Mouse (Mus musculus) fibroblast of lung, adult 2 months (primary cell): ENCODE results near the gene Map3k1.

Experiments
- DNase-seq: peaks from one replicate; pipeline ENCODE4 v3.0.0-alpha.2; 2011; ENCODE audit warnings: low read depth

Map3k1 gene

DNA sequence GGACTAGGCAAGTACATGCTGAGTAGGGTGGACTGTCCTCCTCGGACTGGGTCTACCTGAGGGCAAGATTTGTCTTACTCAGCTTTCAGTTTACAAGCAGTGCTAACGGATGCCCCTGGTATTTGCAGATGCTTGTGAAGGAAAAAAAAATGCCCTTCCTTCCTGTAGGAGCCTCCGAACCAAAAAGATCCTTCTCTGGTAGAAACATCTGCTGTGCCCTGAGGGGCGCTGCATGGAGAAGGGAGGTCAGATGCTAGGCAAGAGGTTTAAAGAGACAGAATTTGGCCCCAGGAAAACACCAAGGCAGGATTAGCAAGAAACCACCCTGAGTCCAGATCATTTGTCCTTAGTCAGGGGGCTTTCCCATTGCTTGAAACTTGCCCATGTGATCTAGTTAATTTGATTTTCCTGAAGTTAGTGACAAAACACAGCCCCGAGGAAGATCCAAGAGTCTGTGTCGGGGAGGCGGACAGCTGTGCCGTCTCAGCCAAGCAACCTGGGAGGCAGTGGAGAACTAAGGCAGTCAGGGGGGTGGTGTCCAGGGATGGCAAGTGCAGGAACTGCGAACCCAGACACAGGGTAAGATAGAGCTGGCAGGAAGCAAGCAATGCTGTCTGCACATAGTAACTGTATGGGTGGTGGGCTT is 19.2 kb downstream of the Map3k1 start:
- no peak for DNase-seq

DNA sequence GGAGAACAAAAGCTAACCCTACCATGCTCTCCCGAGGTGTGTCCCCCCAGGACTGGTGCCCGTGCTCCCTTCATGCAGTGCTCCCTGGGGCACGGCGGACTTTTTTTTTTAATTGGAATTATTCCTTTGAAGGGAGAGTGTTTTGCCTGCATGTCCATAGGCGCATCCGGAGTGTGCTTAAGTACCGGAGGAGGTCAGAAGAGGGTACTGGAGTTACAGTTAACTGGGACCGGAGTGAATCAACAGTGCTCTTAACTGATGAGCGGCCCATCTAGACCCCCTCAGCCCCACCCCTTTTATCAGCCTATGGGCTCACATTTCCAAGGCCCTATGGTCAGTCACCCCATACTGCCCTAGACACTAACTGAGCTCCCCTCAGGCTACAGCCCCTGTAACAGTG is 19.9 kb downstream of the Map3k1 start:
- DNase-seq = no peak

DNA sequence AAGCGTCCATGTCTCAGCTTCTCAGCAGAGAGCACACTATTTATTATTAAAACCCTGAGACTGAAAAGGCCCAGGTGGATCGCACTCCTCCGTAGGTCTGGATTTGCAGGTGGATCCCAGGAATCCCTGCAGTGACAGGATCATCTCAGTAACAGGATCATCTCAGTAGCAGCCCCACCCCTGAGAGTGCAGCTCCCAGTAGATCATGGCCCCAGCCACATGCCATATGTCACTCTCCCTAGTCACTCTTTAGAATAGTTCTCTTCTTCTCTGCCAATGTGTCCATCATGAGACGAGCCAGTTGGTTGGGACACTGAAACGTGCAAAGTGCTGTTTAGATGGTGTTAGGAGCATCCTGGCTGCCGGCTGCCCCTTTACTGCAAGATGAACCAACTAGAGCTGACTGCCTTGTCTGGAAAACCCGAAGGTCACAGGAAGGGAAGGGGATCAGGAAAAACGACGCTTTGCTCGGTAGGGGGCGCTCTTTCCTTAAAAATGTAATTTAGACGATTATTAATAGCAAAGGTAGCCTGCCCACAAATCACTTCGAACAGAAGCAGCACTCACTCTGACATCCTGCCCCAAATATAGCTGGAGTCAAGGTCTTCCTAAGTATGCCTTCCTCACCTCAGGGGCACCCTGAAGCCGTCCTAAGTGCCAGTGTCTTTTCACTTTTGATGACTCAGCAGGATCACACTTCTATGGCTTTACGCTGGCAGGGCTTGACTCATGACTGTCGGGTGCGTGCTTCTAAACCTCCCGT is 20.8 kb downstream of the Map3k1 start:
- no peak for DNase-seq

DNA sequence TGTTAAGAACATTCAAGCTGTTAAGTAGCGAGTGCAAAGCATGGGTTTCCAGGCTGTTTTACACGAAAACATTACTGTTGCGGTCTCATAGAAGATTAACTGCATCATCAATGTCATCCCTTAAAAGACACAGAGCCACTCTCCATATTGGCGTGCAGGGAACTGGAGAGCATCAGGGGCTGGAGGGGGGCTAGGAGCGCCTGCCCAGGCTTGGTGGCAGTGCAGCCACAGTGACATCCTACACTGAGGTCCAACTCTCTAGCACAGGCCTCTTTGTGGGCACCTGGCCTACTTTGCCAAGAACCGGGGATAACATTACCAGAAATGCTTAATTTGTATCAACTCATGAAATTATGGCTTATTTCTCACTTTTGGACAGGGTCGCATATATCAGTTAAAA is 22.2 kb downstream of the Map3k1 start:
- DNase-seq = no peak

DNA sequence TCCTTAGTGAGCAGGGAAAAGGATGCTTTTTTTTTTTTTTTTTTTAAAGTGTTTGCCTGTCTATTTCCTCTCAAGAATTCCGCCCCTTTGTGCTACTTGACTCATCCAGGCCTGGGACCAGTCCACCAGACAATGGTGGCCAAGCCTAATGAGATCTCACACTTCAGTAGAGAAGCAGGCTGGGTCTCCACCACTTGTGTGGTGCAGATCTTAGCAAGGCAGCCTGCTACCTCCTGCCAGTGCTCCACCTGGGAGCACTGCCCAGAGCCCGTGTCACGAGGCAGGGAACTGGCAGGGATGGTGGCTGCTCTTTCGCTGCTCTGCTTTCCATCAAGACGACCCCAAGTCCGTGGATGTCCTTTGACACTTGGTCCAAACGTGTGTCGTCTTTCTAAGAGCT is 25.3 kb downstream of the Map3k1 start:
- no peak for DNase-seq

DNA sequence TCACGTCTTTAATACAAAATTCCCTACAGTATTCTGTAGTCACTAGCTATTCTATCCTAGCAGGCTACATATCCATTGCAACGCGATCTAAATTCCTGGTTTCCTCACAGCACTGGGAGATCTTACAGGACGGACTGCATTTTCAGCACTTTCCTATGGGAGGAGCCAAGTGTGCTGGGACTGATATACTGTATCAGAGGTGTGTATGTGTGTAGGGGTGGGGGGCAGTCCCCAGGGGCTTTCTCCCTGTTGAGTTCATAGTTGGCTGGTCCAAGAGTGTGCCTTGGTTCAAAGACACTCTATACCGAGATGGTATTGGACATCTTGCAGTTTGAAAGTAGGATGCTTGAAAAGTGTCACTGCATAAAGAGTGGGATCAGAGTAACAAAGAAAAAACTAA is 29.3 kb downstream of the Map3k1 start:
- no peak for DNase-seq

DNA sequence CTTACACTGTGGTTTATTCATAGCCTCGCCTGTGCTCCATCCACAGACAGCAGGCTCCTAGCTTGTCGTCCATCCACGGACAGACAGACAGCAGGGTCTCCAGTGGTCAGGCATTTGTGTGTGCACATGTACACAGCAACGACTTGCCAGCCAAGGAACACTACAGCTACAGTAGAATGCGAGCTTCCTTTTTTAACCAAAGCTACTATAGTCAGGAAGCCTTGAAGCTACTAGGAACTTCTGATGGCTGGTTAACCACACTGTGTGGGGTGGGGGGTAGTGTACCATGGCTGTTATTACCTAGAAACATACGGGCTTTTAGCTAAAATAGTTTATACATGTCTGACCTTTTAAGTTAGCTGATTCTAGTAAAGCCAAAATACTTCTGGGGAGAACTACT is 30.2 kb downstream of the Map3k1 start:
- DNase-seq = no peak

DNA sequence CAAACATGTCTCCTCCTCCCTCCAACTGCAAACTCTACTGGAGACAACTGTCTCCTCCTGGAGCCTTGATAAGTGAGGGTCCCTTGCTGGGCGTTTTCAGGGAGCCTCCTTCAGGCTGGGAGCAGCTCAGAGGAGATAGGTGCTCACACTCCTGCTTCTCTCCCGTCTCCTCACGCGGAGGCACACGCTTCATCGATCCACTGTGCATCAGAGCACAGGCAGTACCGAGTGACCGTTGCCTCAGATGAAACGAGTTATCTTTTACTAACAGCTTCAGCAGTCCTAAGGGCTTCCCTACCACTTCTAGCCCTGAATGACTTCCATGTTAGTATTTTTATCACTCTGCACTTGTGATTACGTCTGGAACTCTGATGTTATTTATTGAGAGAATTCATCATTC is 30.9 kb downstream of the Map3k1 start:
- DNase-seq = no peak

DNA sequence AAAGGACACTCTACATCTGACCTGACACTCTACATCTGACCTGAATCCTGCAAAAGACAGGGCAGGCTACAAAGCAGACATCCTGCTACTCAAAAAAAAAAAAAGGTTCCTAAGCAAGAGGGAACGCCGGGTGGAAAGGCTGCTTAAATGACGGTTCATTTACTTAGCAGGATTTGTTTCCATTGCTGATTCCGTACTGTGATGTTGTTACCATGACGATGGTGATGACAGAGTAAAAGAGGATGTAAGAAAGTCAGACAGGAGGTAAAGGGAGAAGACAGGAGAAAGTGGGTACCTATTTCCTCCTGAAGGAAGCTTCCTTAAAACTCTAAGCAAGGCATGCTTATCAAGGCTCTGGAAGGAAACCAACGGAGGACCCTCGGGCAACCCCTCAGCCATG is 31.6 kb downstream of the Map3k1 start:
- DNase-seq = no peak

DNA sequence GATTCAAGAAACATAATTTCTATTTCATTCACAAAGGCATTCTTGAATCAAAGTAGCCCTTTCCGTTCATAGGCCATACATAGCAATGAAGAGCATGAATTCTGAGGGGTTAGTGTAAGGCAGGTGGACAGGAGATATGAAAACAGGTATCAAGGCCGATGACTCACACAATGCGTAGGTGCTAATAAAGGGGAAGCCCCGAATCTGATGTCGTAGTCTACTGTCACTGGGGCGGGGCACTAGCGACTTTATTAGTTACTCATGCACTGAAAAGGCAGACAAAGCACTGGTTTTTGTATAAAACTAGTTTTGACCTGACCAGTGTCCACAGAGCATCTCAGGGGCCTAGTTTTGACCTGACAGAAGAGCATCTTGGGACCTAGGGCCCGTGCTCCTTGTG is 36.7 kb downstream of the Map3k1 start:
- DNase-seq = no peak

DNA sequence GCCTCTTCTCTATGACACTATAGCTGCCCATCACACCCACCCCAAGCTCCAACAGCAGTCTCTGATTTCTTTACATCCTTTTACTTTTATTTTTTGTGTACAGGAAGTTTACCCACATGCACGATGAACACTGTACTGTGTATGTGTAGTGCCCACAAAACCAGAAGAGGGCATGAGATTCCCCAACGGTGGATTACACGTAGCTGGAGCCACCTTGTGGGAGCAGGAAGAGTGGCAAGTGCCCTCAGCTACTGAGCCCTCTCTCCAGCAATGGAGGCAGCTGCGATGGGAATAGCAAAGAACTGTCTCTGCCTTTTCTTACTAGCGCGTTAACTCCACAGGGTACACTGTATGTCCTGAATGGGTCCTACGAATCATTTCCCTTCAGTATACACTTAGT is 37.6 kb downstream of the Map3k1 start:
- DNase-seq = peak; percentile 43

DNA sequence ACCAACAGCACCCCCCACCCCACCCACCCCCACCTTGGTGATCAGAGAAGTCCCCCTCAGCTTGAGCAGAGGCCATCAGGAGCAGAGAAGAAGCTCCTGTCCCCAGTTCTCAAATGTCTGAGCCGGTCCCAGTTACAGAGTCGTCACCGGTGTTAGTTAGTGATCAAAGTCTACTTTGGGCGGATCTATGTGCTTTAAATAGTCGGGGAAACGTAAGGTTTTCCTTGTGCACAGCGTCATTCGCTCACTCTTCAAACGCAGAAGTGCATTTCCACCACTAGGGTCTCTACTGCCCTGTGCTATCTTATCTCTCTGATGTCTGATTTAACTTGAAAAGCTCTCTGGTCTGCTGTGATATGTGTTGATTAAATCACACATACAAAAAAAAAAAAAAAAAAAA is 38.0 kb downstream of the Map3k1 start:
- DNase-seq = no peak

DNA sequence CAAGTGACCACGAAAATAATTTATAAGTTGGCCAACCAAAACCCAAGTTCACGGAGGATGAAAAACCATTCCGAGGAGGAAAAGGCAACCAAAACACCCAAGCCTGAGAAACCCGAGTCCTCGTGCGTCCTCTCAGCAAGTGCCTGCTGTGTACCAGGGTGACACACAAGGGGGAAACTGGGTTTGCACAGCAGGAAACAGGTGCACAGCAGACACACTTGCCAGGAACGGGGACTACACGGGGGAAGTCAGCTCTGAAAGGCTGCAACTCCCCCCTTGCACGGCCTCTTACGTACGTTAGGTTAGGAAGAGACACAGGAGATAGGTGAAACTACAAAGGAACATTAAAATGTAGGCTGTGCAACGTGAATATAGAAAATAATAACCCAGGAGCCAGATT is 46.3 kb downstream of the Map3k1 start:
- no peak for DNase-seq

DNA sequence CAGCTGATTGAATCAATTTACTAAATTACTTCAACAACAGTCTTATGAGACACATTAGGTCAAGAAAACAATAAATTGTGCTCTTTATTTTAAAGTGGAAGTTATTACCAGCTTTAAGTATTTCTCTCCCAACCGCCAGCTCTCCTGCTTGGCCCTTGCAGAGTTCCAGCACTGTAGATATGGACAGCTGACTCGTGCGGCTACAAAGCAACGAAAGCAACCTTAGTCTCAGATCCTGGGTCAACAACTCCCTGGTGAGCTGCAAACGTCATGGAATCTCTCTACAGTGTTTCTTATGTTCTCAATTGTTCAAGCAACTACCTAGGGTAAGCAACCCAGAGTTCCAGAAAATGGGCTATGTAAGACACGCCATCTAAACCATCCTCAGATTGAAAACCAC is 51.8 kb downstream of the Map3k1 start:
- DNase-seq = no peak

DNA sequence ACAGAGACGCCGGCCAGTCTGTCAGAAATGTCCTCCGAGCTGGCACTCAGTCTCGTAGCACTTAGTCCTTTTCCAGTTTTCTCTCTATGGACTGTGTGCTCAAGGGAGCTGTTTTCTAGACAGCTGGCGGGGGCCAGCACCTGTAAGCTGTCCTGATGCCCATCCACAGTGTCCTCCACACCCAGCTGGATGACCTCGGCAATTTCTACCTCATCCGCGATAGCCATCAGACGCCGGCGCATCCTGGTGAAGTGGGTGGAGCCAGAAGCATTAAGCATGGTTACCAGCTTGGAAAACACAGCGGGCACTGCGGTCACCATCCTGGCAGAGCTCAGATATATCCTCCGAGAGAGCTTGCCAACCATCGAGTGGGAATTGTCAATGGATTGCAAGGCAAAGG is 52.9 kb downstream of the Map3k1 start:
- no peak for DNase-seq

DNA sequence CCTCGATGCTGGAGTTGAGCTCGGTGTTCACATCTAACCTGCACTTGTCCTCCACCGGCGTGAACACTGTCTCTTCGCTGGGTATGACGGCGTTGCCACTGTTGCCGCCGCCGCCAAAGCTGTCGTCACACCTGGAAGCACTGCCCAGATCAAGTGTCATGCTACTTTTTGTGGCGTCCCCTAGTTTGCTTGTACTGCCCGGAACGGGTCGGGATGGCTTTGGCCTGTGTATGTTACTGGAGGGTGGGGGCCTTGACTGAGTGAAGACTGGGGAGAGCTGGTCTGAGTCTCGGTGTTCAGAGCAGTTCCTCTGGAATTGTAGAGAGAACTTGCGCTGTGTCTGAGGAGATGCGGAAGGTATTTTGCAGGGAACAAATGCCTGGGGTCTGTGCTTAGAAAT is 53.4 kb downstream of the Map3k1 start:
- no peak for DNase-seq

DNA sequence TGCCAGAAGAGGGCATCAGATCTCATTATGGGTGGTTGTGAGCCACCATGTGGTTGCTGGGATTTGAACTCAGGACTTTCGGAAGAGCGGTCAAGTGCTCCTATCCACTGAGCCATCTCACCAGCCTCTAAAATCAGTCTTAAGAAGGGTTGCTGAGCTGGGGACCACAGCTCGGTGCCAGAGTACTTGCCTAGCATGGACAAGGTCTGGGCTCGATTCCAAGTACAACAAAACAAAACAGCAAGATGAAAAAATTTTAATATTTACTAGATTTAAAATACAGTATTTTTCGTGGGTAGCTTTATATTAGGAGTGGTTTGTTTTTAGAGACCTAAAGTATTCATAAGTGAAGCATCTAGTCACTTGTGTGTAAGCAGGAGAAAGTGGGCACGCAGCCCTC is 55.5 kb downstream of the Map3k1 start:
- DNase-seq = no peak

DNA sequence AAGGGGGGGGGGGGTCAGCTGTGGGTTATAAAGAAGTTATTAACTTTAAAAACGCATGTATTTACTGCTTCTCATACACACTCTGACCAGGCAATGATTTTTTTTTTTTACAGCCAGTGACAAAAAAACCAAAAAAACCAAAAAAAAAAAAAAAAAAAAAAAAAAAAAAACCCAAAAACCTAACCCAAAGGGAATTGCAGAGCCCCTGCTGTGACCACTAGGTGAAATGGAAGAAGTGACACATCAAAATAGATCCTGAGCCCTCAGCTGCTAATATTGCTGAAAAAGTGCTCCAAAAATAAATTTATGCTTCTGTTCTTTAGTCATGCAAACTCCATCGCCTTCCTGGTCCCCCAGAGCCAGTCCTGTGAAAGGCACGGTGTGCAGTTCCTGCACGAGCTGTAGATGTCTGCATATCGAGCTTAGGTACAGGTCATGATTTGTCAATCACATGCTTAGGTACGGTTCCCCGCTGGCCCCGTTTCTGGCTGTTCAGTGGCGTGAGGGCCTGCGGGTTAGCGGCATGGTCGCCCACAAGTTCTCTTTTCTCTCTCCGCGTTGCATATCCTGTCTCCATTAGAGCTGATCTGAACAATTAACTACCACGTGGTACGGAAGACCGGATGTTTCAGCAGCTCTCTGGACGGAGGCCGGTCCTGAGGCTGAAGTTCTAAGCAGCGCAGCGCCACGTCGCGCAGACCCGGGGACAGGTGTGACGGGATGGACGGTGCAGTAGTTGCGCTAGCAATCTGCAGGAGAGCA is 60.3 kb downstream of the Map3k1 start:
- no peak for DNase-seq

DNA sequence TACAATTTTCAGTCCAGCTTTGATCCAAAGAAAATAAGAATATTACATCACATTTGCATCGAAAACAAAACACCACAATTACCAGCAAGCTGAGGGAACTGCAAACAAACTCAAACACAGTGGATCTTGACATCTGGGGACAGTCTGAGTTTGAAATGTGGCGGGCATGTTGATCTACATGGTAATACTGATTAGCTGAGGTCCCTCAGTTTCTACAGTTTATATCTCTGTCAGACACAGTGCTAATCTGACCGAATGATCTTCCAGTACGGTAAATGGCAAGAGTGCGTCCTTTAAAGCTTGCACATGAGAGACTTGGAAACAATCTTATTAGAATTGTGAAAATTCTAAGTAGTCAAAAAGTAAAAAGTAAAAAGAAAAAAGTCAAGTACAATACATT is 62.0 kb downstream of the Map3k1 start:
- no peak for DNase-seq

DNA sequence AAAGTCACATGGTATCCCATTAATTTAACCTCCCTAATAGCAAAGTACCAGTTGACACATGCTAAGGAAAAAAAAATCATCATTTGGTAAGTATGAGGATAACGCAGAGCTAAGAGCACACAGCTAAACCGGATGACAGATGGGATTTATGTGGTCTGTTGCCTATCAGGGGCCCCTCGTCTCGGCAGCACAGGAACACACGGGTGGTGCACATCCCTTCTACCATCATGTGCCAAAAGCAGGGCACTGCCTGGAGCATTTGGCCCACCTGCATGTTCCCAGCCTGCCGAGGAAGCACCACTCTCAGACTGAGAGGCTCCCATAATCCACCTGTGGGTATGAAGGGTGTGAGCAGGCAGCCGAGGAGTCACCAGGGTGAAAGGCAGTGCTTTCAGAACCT is 63.6 kb downstream of the Map3k1 start:
- DNase-seq = no peak

DNA sequence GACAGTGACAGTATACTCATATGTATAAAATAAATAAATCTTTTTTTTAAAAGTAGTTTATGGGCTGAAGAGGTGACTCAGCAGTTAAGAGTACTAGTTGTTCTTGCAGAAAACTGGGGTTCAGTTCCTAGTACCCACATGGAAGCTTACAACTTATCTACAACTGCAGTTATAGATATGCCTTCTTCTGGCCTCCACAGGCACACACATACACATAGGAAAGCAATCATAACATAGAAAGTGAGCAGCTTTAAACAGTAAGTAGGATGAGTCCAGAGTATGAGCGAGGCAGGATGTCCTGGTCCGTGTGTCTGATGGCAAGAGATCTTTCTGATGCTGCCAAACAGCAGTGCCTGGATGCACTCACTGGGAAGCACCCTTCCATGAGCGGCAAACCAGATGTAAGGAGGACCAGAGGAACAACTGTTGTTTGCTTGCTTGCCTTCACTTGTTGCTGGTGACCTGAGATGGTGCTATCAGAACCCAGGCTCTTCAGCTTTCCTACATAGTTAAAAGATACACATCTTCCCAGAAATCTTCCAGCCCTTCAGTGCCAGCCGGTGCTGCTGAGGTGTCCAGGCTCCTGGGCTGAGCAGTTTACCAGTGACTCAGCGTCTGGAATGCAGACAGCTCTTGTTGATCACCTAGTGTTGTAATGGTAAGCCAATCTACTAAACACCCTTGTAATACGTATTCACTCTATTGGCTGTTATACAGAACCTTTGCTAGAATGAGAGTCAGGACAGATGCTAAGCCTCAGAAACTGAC is 64.4 kb downstream of the Map3k1 start:
- DNase-seq = no peak

DNA sequence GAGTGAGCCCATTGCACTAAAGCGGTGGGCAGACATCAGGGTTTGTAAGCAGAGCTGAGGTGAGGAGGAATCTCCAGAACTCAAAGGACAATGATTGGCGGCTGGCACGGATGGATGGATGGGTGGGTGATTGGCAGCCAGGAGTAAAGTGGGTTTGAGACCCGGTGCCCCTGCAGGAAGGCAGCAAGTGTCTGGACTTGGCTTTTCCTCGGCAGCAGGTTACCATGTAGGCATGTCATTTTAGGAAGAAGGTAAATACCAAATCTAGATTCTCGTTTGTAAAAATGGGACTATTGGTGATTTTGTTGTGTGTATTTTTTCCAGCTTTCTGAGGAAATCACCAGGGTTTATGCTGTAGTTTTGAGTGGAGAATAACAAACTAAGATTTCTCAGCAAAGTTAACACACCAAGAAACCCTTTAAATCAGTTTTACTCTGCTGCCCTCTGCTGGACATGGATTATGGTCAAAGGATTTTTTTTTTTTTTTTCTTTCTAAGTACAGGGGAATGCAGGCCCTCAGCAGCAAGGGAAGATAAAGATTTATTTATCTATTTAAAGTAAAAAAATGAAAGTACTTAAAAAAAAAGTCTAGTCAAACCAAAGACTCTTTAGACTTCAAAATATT is 66.7 kb downstream of the Map3k1 start:
- DNase-seq = peak; percentile 47
